Mouse (Mus musculus): Measurements from ENCODE around the gene Arhgef7.

- TF ChIP-seq POLR2A (IDR thresholded peaks at IDR 0.05; ENCODE audit: low read depth, low read length) (no peak), CTCF (IDR thresholded peaks at IDR 0.05; ENCODE audit: extremely low read depth, insufficient read length, insufficient replicate concordance, low read depth, low read length) (no peak)
Observed at GRCm38 (mm10) chr8:11752338-11752737, 24.8 kb downstream of the Arhgef7 start.

All from small intestine, adult 2 months (tissue).